Mouse (Mus musculus): ENCODE results near the gene Esx1.

DNA sequence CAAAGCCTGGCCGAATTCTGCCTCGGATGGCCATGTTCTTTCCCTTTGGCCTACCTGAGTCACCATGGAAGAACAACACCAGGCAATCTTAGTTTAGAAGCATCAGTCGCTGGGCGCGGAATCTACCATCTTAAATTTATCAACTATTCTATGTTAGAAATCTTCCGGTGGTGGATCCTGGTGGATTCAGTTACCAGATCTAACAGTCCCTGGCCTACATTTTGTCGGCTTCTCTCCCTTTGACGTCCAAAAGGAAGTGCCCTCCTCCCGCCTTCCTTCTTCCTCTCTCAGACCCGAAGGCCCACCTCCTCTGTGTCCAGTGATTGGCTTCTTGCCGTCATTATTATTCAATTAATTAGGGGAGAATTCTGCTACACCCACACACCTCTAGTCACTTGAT is 27.2 kb upstream of the Esx1 start:
- TF ChIP-seq CTCF (IDR thresholded peaks at IDR 0.05; ENCODE audit: low read depth) (no peak), EP300 (optimal IDR thresholded peaks at IDR 0.05) (no peak)
